8 mouse cellular contexts compared by ENCODE assay signal in the genomic region with DNA sequence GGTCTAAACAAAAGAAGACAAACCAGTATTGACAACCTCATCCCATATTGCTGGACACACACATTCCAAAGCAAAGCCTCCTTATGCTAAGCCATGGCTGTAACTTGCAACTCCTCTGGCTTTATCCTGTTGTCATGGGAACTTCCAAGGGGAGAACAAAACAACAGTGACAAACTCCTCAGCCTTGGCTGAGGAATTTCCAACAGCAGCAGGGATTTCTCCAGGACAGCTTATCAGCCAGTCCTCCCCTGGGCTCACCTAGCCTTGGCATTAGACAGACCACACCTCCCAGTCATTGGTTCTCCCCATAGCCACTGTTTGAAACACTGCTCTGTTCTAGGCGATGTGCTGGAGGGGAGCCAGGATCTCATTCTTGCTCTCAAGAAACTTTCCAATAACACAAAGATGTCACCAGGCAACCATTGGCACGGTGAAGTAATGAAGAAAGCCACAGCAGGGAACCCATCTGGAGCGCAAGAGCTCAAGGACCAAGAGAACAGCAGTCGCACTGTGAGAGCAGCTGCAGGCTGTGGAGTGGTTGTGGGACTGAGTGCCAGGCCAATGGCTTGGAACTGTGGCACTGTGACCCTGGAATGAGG. TPM values are rescaled to one million over a fixed set of nuclear protein-coding genes. Genes with fewer than 3 reads are reported as not detected.
DNase-seq lines count a peak whose midpoint lies in the region.

No protein-coding gene starts in this region.

- DNase-seq in gastrocnemius, adult 18-20 months (ENCODE audit: low spot score), result peak; percentile 30
- DNase-seq in gastrocnemius, adult 8-10 months (ENCODE audit: low spot score in 2 of 2), result no peak
- DNase-seq in embryo, embryonic 10 days (ENCODE audit: low spot score), result peak; percentile 47
- DNase-seq in heart, adult 8-10 months (ENCODE audit: low spot score), result peak; percentile 33
- peak; percentile 83 for DNase-seq in layer of hippocampus, adult 11-12 months (ENCODE audit: low spot score)
- peak; percentile 64 for DNase-seq in lung, postnatal 25 days (ENCODE audit: low spot score)
- DNase-seq in right cerebral cortex, postnatal 25 days, result peak; percentile 66
- DNase-seq in spleen, adult 18-20 months, result no peak

RNA-seq across cellular contexts. Expression of gene Ppef2, which starts 7.8 kb away (rescaled TPM):
- not detected for total RNA-seq in gastrocnemius, adult 18-20 months (2021)
- total RNA-seq in gastrocnemius, adult 8-10 months (2022), result under 1 TPM in 1 of 4 experiments, not detected in 3; 0.19 TPM
- not detected for total RNA-seq in heart, adult 8-10 months (2022)

RNA-seq across cellular contexts. Expression of gene Naaa, which starts 14.1 kb away (rescaled TPM):
- total RNA-seq in gastrocnemius, adult 18-20 months (2021), result 1 to 10 TPM; 6.1 to 7.0 TPM
- 1 to 10 TPM; 4.7 to 6.2 (median 5.6) TPM for total RNA-seq in gastrocnemius, adult 8-10 months (2022)
- 10 to 100 TPM; 15.9 to 21.7 (median 18.8) TPM for total RNA-seq in heart, adult 8-10 months (2022)

RNA-seq across cellular contexts. Expression of gene Sdad1, which starts 46.4 kb away (rescaled TPM):
- 10 to 100 TPM; 15.8 to 17.4 TPM for total RNA-seq in gastrocnemius, adult 18-20 months (2021)
- total RNA-seq in gastrocnemius, adult 8-10 months (2022), result 10 to 100 TPM; 15.4 to 21.1 (median 18.4) TPM
- 10 to 100 TPM; 10.8 to 12.5 (median 11.4) TPM for total RNA-seq in heart, adult 8-10 months (2022)

RNA-seq across cellular contexts. Expression of gene U90926, which starts 48.7 kb away (rescaled TPM):
- not detected for total RNA-seq in gastrocnemius, adult 18-20 months (2021)
- not detected for total RNA-seq in gastrocnemius, adult 8-10 months (2022)
- not detected for total RNA-seq in heart, adult 8-10 months (2022)

Comparison
In these comparisons a context has a peak if more than half of its experiments do, and no peak if none do; other contexts are left out.
1. DNase-seq: peak in gastrocnemius, adult 18-20 months (single experiment), embryo, embryonic 10 days (single experiment), heart, adult 8-10 months (single experiment), layer of hippocampus, adult 11-12 months (single experiment), lung, postnatal 25 days (single experiment) and right cerebral cortex, postnatal 25 days (single experiment); none in gastrocnemius, adult 8-10 months (0 of 2) and spleen, adult 18-20 months (0 of 2).